Comparison of ENCODE assay signal across 8 mouse cellular contexts in genomic region chr4:99655937-99656604, GRCm38 (mm10). TPM values are rescaled to one million over a fixed set of nuclear protein-coding genes. Genes with fewer than 3 reads are reported as not detected.
DNase-seq lines count a peak whose midpoint lies in the region; ATAC-seq and TF ChIP-seq lines count a peak whose summit lies in the region.

Gene Foxd3 (plus strand): TSS chr4:99656299.

- ATAC-seq in forebrain, embryonic 11.5 days (replicated peaks; ENCODE audit: low FRiP score): no peak; the same call in 1 of the 2 replicates
- ATAC-seq in intestine, postnatal 0 days: no peak
- ATAC-seq in neural tube, embryonic 15.5 days (ENCODE audit: low FRiP score): peak; percentile 28

- peaks cover 37% of the 10 kb centered on the region for H3K27me3 ChIP-seq in ES-Bruce4 (ENCODE audit: control insufficient read depth, insufficient read depth, low read length, poor library complexity, severe bottlenecking)
- H3K27me3 ChIP-seq in forebrain, embryonic 11.5 days (ENCODE audit: control insufficient read depth, insufficient read depth, low read length): peaks cover 90% of the 10 kb centered on the region
- H3K27me3 ChIP-seq in intestine, postnatal 0 days (replicated peaks; ENCODE audit: control insufficient read depth, insufficient read depth, low read length): peaks cover 97% of the 10 kb centered on the region
- peaks cover 67% of the 10 kb centered on the region for H3K27me3 ChIP-seq in neural tube, embryonic 15.5 days (replicated peaks)

- TF ChIP-seq POLR2A in ES-Bruce4 (IDR thresholded peaks at IDR 0.05; ENCODE audit: insufficient read depth, low read length): no peak

- peak within 1 kb of the TSS; percentile 81 for H3K9ac ChIP-seq in ES-Bruce4 (ENCODE audit: low read depth, poor library complexity, severe bottlenecking)
- H3K9ac ChIP-seq in forebrain, embryonic 11.5 days (ENCODE audit: low read length): no peak within 1 kb of the TSS; the same call in 1 of the 2 replicates
- 0 out of 2 replicates have a peak within 1 kb of the TSS, but pooled peaks have one; percentile 1 for H3K9ac ChIP-seq in intestine, postnatal 0 days (ENCODE audit: low read depth, low read length)
- peak within 1 kb of the TSS; percentile 26; the same call in 1 of the 2 replicates for H3K9ac ChIP-seq in neural tube, embryonic 15.5 days (replicated peaks)

- H3K4me2 ChIP-seq in forebrain, embryonic 11.5 days (ENCODE audit: low read depth, low read length, severe bottlenecking): peak within 1 kb of the TSS; percentile 33; the same call in 1 of the 2 replicates
- H3K4me2 ChIP-seq in intestine, postnatal 0 days (replicated peaks; ENCODE audit: low read depth): peak within 1 kb of the TSS; percentile 63
- peak within 1 kb of the TSS; percentile 52 for H3K4me2 ChIP-seq in neural tube, embryonic 15.5 days

- H3K27ac ChIP-seq in ES-Bruce4 (ENCODE audit: insufficient read depth, low read length): no peak within 1 kb of the TSS
- H3K27ac ChIP-seq in forebrain, embryonic 11.5 days (ENCODE audit: low read depth, low read length): no peak within 1 kb of the TSS
- H3K27ac ChIP-seq in intestine, postnatal 0 days (ENCODE audit: low read depth, low read length): no peak within 1 kb of the TSS
- peak within 1 kb of the TSS; percentile 54 for H3K27ac ChIP-seq in neural tube, embryonic 15.5 days (replicated peaks)

- no peaks in the 10 kb centered on the region for H3K36me3 ChIP-seq in ES-Bruce4 (ENCODE audit: control insufficient read depth, insufficient read depth, low read length, poor library complexity, severe bottlenecking)
- no peaks in the 10 kb centered on the region for H3K36me3 ChIP-seq in forebrain, embryonic 11.5 days (ENCODE audit: control insufficient read depth, insufficient read depth, low read length)
- H3K36me3 ChIP-seq in intestine, postnatal 0 days (ENCODE audit: control insufficient read depth, insufficient read depth): no peaks in the 10 kb centered on the region
- no peaks in the 10 kb centered on the region for H3K36me3 ChIP-seq in neural tube, embryonic 15.5 days

- TF ChIP-seq EP300 in ES-Bruce4 (IDR thresholded peaks at IDR 0.05; ENCODE audit: insufficient read depth, low read depth, low read length): no peak

- under 1% methylated on average over 61 of the region's 62 CpGs for WGBS in forebrain, embryonic 11.5 days
- 1% methylated on average over 47 of the region's 62 CpGs for WGBS in intestine, postnatal 0 days
- WGBS in neural tube, embryonic 15.5 days: 2% methylated on average over 58 of the region's 62 CpGs

- H3K4me1 ChIP-seq in ES-Bruce4 (ENCODE audit: control insufficient read depth, insufficient read depth, low read length): peaks cover 1% of the 10 kb centered on the region
- H3K4me1 ChIP-seq in forebrain, embryonic 11.5 days (replicated peaks; ENCODE audit: control insufficient read depth, insufficient read depth, low read length): peaks cover 13% of the 10 kb centered on the region
- H3K4me1 ChIP-seq in intestine, postnatal 0 days (replicated peaks; ENCODE audit: control insufficient read depth, insufficient read depth, low read length): no peaks in the 10 kb centered on the region; the same call in 1 of the 2 replicates
- peaks cover 21% of the 10 kb centered on the region for H3K4me1 ChIP-seq in neural tube, embryonic 15.5 days

- DNase-seq in cerebellum, postnatal 10 days: peak; percentile 34 to 48
- DNase-seq in cerebellum, adult 11-12 months: no peak
- peak; percentile 68 for DNase-seq in forebrain, embryonic 11.5 days (ENCODE audit: low spot score)
- DNase-seq in B cell, adult 2 months: no peak
- DNase-seq in urinary bladder, postnatal 10 days (ENCODE audit: low spot score): no peak

- H3K9me3 ChIP-seq in ES-Bruce4 (replicated peaks; ENCODE audit: control insufficient read depth, insufficient read depth, low read length, poor library complexity, severe bottlenecking): no peaks in the 10 kb centered on the region
- H3K9me3 ChIP-seq in forebrain, embryonic 11.5 days (ENCODE audit: control insufficient read depth, low read length): no peaks in the 10 kb centered on the region
- no peaks in the 10 kb centered on the region for H3K9me3 ChIP-seq in intestine, postnatal 0 days (ENCODE audit: control insufficient read depth)
- no peaks in the 10 kb centered on the region for H3K9me3 ChIP-seq in neural tube, embryonic 15.5 days (replicated peaks)

- H3K4me3 ChIP-seq in ES-Bruce4 (ENCODE audit: low read depth, low read length): peak within 1 kb of the TSS; percentile 53
- H3K4me3 ChIP-seq in forebrain, embryonic 11.5 days (ENCODE audit: low read depth, low read length): peak within 1 kb of the TSS; percentile 25
- peak within 1 kb of the TSS; percentile 45 for H3K4me3 ChIP-seq in intestine, postnatal 0 days (ENCODE audit: low read depth, low read length)
- peak within 1 kb of the TSS; percentile 38 for H3K4me3 ChIP-seq in neural tube, embryonic 15.5 days (replicated peaks)

- TF ChIP-seq CTCF in ES-Bruce4 (IDR thresholded peaks at IDR 0.05; ENCODE audit: low read depth, low read length): no peak
- TF ChIP-seq CTCF in intestine, postnatal 0 days (IDR thresholded peaks at IDR 0.05; ENCODE audit: low read depth): no peak

RNA-seq across cellular contexts. Expression of gene Foxd3, which starts in this region (rescaled TPM):
- polyA plus RNA-seq in ES-Bruce4 (2011; ENCODE audit: insufficient read depth, insufficient read length, low read depth, missing spikeins): 1.3 and 2.4 TPM in 2 replicates
- 0.08 TPM in 1 of 2 replicates, not detected in the other for polyA plus RNA-seq in forebrain, embryonic 11.5 days (2014; fragmentation: Nextera tagmentation; extraction: Ambion mirVana)
- 0.34 and 0.42 TPM in 2 replicates for polyA plus RNA-seq in intestine, postnatal 0 days (2015; fragmentation: Nextera tagmentation; extraction: Ambion mirVana)
- 2.2 and 3.0 TPM in 2 replicates for polyA plus RNA-seq in neural tube, embryonic 15.5 days (2015; fragmentation: Nextera tagmentation; extraction: Ambion mirVana)

Comparison
In these comparisons a context has a peak if more than half of its experiments do, and no peak if none do; other contexts are left out.
1. DNase-seq: peak in cerebellum, postnatal 10 days (2 of 2); none in cerebellum, adult 11-12 months (single experiment), B cell, adult 2 months (0 of 2) and urinary bladder, postnatal 10 days (single experiment).
2. Peak in DNase-seq, H3K4me3 ChIP-seq and H3K4me2 ChIP-seq in forebrain, embryonic 11.5 days; RNA of the gene not detected or under 1 TPM.
3. Peak in every context shown above with its lines, with median percentiles within 50 percentile points of each other: H3K4me3 ChIP-seq and H3K4me2 ChIP-seq.